Mouse (Mus musculus) cerebellum, adult 2 months (tissue): ENCODE results near the gene Il10rb. TPM values are rescaled to one million over a fixed set of nuclear protein-coding genes. Genes with fewer than 3 reads are reported as not detected.

Experiments
- DNase-seq, 2 experiments: peaks; one replicate each; pipeline ENCODE4 v3.0.0; 2021
- H3K27ac ChIP-seq: fragments of 200-500 bp; 2 replicates; pipeline ENCODE4 v1.5.1; 2012; ENCODE audit warnings: low read length, control low read depth, inconsistent platforms; ENCODE audit not compliant: insufficient read depth
- H3K27me3 ChIP-seq: fragments of 200-500 bp; 2 replicates; pipeline ENCODE4 v1.6.1; 2012; ENCODE audit warnings: inconsistent platforms, mild to moderate bottlenecking, low read length, moderate library complexity; ENCODE audit not compliant: control insufficient read depth, insufficient read depth
- H3K4me1 ChIP-seq: fragments of 200-500 bp; 2 replicates; pipeline ENCODE4 v1.6.1; 2011; ENCODE audit warnings: low read length; ENCODE audit not compliant: control insufficient read depth, insufficient read depth
- H3K4me3 ChIP-seq: fragments of 200-500 bp; replicated peaks from 2 replicates; pipeline ENCODE3; 2011; ENCODE audit warnings: mild to moderate bottlenecking, low read depth, low read length, control low read depth; ENCODE audit not compliant: insufficient read depth
- CTCF ChIP-seq: fragments of 200-500 bp; IDR thresholded peaks from 2 replicates; pipeline ENCODE4 v1.5.1; 2011; ENCODE audit warnings: low read depth, mild to moderate bottlenecking, control low read depth, low read length, moderate library complexity, borderline replicate concordance; ENCODE audit not compliant: insufficient read depth
- POLR2A ChIP-seq: fragments of 200-500 bp; IDR thresholded peaks from 2 replicates; pipeline ENCODE4 v1.6.1; 2011; ENCODE audit warnings: low read length, control low read depth, borderline replicate concordance; ENCODE audit not compliant: insufficient read depth
- WGBS: fragments of 180-500 bp; shearing (Covaris S2); methylation state at CpG from one replicate; pipeline ENCODE4 v1.1.7; 2018; 5-methylcytosine and 5-hydroxymethylcytosine counted together
- polyA plus RNA-seq: library from polyadenylated mRNA; depleted of rRNA; stranded (reverse); fragments of >200 nt; gene quantifications from 2 replicates; pipeline ENCODE4 v1.2.3, GENCODE M21; 2012

Il10rb gene
- polyA plus RNA-seq, 1 experiment, result 10.4 TPM

DNA sequence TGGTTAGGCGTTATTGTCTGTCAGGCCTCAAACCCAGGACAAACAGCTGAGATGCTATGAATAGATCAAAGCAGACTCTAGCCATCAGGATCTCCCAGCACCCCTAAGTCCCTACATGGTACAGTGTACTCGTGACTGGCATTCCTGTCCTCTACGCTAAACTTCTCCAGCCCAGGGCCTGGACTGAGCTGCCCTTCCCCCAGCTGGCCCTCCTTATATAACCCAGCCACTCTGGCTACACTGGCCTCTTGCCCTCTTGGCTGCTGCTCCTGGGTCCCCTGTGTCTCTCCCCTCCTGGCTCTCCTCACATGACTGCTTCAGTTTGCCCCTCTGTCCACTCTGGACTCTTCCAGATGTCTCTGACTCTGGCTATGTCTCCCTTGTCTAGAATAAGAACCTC, 56.7 kb downstream of the Il10rb start:
- TF ChIP-seq CTCF (no peak), POLR2A (no peak)
- no peak for DNase-seq
- H3K27me3 ChIP-seq, result no peaks in the 10 kb centered on the region
- no peak overlapping the region for H3K27ac ChIP-seq
- no peak overlapping the region for H3K4me3 ChIP-seq
- WGBS, result 66% methylated on average over 3 of the region's 3 CpGs
- H3K4me1 ChIP-seq, result no peaks in the 10 kb centered on the region

DNA sequence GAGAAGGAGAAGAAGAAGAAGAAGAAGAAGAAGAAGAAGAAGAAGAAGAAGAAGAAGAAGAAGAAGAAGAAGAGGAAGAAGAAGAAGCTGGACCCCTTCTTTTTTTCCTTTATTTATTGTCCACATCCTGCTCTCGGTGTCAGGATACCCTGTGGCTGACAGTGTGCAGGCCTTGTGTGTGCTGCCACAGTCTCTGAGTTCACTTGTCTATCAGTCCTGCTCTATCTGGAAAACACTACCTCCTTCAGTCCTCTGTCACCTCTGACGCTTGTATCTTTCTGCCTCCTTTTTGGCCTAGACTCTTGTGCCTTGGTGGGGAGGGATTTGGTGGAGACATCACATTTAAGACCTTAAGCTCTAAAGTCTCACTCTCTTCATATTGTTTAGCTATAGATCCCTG, 57.4 kb downstream of the Il10rb start:
- H3K27me3 ChIP-seq, result no peaks in the 10 kb centered on the region
- WGBS, result 92% methylated on average over 2 of the region's 2 CpGs
- TF ChIP-seq POLR2A (no peak), CTCF (no peak)
- H3K4me1 ChIP-seq, result no peaks in the 10 kb centered on the region
- no peak overlapping the region for H3K27ac ChIP-seq
- no peak overlapping the region for H3K4me3 ChIP-seq
- DNase-seq, result no peak

DNA sequence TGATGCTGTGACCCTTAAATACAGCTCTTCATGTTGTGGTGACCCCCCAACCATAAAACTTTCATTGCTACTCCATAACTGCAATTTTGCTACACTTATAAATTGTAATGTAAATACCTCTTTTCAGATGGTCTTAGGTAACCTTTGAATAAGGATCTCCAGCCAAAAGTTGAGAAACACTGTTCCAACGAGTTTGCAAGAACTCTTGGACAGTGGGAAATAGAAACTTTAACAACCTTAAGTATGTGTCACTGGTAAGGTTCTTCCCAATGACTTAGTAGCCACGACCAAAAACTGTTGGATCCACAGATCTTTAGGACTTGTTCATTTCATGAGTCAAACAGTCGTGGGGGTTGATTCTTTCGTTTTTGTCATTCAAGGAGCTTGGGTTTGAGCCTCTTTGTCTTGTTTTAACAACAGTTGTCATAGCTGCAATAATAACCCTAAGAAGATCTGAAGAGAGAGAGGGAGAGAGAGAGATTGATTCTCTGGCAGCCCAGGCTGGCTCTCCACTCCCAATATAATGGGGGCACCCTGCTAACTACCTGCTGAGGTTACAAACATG, 58.0 kb downstream of the Il10rb start:
- TF ChIP-seq POLR2A (no peak), CTCF (no peak)
- Histone ChIP-seq H3K4me3 (peak overlapping the region; percentile 56), H3K27ac (no peak overlapping the region), H3K4me1 (no peaks in the 10 kb centered on the region), H3K27me3 (no peaks in the 10 kb centered on the region)
- WGBS, result 87% methylated on average over 4 of the region's 4 CpGs
- DNase-seq, result no peak

DNA sequence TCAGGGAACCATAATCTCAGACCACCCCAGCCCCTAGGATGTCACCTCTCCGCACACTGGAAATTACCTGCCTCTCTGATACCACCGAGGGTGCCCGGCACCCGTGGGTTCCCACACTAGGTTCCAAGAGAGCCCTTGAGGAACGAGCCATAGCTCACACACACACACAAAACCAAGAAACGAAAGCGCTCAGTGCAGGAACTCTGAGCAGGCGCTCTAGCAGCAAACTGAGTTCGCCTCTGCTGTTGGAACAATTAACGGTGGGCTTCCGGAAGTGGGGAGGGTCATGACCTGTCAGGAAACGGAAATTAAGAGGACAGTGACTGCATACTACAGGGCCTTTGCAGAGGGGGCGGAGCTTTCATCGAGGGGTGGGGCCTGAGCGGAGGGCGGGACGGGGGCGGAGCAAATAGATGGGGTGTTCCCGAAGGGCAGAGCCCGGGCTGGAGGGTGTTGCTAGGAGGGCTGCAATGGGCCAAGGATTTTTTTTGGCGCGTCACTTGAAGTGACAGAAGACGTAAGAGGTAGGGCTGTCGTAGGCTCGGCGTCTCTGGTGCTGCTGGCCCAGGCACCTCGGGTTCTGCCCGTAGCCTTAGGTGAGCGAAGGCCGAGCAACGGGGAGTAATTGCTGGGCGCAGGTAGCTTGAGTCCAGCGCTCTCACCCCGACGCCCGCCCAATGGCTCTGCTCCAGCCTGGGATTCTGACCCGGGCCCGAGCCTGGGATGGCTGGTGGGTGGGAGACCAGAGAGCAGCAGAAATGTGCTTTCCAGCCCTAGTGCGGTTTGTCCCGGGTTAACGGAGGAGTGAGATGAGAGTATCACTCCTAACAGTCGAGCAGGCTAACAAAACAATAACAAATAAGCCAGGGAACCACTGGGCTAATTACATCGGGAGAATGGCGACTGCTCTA, 58.9 kb downstream of the Il10rb start:
- DNase-seq, result peak; percentile 85 to 86
- Histone ChIP-seq H3K4me3 (peak overlapping the region; percentile 56), H3K27me3 (no peaks in the 10 kb centered on the region), H3K27ac (no peak overlapping the region), H3K4me1 (no peaks in the 10 kb centered on the region)
- TF ChIP-seq CTCF, result no peak
- TF ChIP-seq POLR2A, result peak; percentile 65; the same call in 1 of the 2 replicates
- 2% methylated on average over 44 of the region's 44 CpGs for WGBS

DNA sequence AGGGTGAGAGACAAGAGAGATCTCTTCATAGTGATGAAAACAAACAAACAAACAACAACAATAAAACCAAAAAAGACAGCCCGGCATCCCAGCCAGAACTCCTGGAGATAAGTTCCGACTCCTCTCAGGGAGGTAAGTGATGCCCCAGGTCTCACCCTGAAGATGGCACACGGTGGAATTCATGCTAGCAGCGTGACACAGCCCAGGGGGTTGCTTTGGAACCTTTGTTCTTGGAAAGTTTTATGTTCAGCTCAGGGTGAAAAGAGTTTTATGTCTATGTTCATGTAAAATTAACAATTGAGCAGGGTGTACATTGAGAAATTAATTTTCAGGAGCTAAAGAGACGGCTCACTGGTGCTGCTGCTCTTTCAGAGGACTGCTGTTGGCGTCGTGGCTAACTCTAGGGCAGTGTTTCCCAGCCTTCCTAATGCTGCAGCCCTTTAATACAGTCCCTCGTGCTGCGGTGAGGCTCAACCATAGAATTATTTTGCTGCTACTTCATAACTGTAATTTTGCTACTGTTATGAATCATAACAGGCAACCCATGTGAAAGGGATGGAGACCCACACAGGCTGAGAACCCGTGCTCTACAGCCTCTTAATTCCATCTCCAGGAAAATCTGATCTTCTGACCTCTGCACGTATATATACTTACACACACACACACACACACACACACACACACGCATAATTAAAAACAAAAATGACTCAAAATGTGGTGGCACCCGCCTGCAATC, 59.7 kb downstream of the Il10rb start:
- no peak for DNase-seq
- Histone ChIP-seq H3K4me1 (no peaks in the 10 kb centered on the region), H3K4me3 (peak overlapping the region; percentile 56), H3K27ac (no peak overlapping the region), H3K27me3 (no peaks in the 10 kb centered on the region)
- TF ChIP-seq CTCF (no peak), POLR2A (no peak)
- 40% methylated on average over 13 of the region's 13 CpGs for WGBS

DNA sequence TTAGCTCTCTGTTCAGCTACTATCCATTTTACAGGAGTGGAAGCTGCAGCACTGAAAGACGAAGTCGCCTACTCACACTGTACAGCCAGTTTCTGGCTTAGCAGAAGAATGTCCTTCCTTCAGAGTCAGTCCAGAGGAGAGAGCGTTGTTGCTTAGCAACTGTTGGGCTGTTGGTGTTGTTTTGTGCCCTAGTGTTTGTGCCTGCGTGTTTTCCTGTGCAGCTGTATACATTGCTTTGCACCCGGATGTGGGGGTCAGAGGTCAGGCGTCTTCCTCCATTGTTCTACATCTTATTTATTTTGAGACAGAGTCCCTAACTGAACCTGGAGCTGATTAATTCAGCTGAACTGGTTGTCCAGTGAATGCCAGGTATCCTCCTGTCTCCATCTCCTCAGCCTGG, 60.6 kb downstream of the Il10rb start:
- Histone ChIP-seq H3K27me3 (no peaks in the 10 kb centered on the region), H3K4me1 (no peaks in the 10 kb centered on the region), H3K4me3 (no peak overlapping the region), H3K27ac (no peak overlapping the region)
- WGBS, result 63% methylated on average over 6 of the region's 6 CpGs
- no peak for DNase-seq
- TF ChIP-seq CTCF, result no peak
- TF ChIP-seq POLR2A, result no peak

DNA sequence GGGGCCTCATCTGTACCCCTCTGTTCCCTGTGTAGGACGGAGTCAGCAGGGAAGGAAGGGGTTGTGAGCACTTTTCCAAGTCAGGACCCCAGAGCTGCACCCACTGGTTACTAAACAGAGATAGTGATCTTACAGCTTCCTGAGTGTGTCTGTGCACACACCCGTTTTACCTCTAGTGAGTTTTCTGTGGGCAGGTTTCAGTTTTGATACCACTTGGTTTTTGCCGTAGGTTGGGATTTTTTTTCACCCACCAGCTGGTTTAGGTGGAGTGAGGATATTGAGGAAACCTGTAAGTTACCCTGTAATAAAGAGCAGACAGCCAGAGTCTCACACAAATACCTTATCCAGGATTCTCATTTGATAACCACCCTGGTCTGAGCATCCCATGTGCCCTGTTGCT, 64.5 kb downstream of the Il10rb start:
- TF ChIP-seq POLR2A, result no peak
- no peak for TF ChIP-seq CTCF
- H3K27me3 ChIP-seq, result no peaks in the 10 kb centered on the region
- no peaks in the 10 kb centered on the region for H3K4me1 ChIP-seq
- H3K27ac ChIP-seq, result no peak overlapping the region
- no peak overlapping the region for H3K4me3 ChIP-seq
- WGBS, result 80% methylated on average over 3 of the region's 3 CpGs
- no peak for DNase-seq
